Mouse (Mus musculus): ENCODE measurements around the gene Hs1bp3.

Hs1bp3 gene

DNA sequence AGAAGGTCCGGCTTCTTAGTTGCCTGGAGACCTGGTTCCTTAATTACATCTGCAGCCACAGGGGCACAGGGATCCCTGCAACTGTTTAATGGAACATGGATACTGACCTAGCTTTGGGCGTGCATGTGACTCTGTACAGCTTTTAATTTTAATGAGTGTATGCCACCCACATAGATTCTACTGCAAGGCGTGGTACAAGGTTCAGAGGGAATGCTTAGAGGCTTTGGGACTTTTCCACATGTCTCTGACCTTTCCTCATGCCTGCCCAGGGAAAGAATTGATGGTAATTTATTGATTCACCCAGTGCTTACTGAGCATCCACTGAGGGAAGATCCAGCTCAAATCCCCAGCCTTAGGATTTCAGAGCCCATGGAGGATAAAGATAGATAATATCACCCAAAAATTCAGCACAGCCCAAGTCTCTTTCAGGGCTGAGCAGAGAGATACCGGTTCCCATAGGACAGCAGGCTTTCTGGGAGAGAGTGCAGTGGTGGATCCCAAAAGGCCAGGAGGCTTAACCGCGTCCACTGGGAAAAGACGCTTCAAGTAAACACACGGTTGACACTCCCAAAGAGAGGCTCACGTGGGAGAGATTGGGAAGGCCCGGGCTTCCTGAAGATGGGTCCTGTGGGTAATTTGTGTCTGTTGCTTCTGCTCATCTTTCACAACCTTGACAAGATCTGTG, 23.5 kb downstream of the Hs1bp3 start:
- no peak for DNase-seq (ENCODE audit: low spot score)

DNA sequence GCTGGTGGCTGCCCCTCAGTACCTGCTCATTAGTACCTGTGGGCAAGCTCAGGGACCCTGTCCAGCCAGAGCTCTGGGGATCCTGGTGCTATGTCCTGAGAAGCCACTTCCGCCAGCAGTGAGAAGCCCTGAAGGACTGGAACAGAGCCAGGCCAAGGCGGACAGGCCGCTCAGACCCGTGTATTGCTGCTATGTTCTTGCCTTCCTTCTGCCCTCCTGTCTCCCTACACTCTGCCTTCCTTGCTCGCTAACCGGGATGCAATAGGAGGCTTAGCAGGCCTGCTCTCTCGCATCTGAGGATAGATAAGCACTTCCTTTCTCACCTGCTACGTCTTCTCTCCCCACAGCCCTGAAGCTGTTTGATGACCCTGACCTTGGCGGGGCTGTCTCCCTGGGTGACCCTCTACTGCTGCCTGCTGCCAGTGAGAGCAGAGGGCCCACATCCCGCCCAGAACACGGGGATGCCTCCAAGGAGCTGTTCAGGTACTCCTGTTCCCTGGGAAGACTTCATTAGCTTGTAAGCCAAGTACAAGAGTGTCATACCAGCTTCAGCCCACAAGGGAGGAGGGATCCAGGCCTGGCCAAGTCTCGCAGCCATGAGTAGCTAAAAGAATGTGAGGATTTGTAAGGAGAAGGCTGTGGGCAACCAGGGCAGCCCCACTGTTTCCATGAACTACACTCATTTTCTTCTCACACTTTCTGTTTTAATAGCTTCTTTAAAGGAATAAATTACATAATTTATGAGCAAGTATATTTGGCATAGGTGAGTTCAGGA, 24.2 kb downstream of the Hs1bp3 start:
- DNase-seq (ENCODE audit: low spot score) = no peak

DNA sequence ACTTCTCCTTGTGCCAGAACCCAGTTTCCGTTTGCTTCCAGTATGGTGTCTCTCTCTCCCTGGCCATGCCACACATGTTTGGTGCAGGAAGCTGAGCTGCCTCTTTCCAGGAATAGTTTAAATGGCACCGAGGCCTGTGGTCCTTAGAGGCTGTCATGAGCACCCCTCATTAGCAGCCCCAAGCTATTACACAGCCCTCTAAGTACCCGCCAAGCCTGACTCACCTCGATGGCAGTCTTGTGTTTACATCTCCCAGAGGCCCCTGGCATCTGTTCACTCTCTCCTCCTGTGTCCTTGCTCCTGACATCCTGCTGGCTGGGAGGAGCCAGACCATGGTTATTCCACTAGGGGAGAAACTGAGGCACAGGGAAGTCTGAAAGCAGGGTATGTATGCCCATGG, 25.3 kb downstream of the Hs1bp3 start:
- DNase-seq (ENCODE audit: low spot score) = no peak

DNA sequence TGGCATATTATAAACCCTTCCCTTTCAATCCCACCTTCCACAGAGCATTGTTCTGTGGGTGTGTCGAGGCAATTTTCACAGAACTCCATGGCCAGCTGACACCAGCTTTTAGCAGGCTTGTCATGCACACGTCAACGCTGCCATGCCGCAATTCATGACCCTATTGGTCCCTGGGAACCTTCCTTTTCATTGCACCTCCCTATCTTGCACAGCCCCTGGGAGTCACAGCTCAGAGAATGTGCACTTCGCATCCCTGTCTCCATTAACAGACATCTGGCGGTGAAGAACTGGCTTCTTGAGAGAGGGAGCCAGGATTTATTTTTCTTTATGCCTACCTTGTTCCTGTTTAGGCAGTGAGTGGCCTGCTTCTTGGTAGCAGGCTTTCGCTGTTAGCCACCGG, 25.7 kb downstream of the Hs1bp3 start:
- DNase-seq (ENCODE audit: low spot score) = no peak

DNA sequence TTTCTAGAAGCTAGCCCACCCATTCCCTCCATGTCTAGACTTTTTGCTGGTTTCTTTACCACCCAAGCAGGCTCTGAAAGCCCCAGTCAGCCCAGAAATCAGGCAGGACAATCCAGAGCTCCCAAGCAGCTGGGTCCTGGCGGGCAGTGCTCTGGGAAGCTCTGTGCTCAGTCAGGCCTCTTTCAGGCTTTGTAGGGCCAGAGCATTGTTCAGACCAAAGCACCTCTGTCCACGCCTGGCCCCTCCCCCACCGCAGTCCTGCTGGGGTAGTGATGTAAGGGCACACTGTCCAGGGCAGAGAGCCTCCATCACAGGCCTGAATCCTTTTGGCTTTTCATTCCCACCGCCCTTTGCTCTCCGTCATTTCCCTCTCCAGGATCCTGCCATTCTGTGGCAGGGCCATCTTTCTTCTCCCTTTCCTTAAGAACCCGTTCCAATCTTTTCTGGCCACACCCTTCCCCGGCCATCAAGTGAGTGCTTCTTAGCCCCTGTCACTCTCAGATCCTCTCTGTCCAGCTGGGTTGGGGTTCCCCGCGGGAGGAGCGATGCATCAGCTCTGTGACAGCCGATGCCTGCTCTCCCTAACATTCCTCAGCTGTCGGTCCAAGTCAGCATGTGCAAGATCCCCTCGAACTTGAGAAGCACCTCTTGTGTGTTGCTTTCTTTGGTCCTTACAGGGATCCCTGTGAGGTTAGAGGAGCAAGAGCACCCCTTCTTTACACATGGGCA, 26.5 kb downstream of the Hs1bp3 start:
- DNase-seq (ENCODE audit: low spot score) = no peak

DNA sequence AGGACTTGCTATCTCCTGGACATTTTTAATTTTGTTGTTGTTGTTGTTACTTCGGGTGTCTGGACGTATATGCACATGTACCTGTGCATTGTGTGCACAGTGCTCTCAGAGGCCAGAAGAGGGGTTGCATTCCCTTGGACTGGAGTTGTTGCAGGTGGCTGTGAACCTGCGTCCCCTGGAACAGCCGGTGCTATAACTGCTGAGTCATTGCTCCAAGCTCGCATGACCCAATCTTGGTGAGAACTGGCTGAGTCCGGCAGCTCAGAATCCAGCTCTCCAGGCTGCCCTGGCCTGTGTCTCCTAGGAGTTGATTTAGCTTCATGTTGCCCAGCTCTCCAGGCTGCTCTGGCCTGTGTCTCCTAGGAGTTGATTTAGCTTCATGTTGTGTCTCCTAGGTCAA, 27.8 kb downstream of the Hs1bp3 start:
- DNase-seq (ENCODE audit: low spot score) = no peak

DNA sequence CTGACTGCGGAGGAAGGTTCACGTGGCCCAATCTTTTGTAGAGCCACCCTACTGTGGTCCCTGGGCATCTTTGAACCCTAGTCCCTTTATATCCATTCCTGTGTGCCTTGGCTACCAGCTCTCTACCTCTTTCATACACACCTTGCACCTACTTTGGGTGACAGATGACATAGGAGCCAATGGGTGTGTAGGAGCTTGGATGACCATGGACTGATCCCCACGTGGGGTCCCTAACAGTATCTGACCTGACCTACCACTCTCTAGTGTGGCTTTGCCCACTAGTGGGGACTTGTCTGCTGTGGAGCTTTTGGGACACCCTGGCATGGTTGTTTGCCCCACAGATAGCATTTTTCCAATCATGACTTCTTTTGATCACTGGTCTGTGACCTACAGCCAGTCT, 30.1 kb downstream of the Hs1bp3 start:
- no peak for DNase-seq (ENCODE audit: low spot score)

DNA sequence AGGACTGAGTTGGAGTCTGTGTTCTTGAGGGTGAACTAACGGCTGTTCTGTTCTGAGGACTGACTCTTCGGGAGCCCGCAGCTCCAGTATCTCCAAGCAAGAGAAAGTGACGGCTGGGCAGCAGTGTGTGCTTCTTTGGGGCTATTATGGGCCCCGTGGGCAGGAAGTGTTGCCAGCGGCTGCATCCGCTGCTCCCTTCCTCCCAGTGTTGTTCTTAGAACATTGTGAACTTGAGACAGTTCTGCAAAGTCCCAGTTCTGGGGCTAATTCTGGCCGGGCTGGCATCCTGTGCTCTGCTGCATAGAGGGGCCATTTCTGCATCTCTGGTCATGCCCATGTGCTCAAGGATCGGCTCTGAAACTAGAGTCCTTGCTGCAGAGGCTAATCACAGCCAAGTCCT, 31.7 kb downstream of the Hs1bp3 start:
- DNase-seq (ENCODE audit: low spot score) = no peak

DNA sequence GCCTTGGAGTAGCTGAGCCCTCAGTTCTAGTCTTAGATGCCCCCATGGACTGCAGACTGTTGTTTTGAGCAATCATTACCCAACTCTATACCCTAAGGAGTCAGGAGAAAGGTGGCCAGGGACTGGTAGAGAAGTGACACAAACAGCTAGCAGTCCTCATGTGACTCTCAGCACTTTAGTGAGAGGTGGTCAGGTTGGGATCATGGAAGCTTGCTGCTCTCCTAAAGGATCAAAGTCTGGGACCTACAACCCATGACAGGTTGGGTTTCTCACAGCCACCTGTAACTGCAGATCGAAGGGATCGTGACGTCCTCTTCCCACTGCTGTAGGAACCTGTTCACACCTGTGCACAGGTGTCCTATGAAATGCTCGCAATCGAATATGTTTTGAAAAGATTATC, 32.3 kb downstream of the Hs1bp3 start:
- DNase-seq (ENCODE audit: low spot score) = no peak

DNA sequence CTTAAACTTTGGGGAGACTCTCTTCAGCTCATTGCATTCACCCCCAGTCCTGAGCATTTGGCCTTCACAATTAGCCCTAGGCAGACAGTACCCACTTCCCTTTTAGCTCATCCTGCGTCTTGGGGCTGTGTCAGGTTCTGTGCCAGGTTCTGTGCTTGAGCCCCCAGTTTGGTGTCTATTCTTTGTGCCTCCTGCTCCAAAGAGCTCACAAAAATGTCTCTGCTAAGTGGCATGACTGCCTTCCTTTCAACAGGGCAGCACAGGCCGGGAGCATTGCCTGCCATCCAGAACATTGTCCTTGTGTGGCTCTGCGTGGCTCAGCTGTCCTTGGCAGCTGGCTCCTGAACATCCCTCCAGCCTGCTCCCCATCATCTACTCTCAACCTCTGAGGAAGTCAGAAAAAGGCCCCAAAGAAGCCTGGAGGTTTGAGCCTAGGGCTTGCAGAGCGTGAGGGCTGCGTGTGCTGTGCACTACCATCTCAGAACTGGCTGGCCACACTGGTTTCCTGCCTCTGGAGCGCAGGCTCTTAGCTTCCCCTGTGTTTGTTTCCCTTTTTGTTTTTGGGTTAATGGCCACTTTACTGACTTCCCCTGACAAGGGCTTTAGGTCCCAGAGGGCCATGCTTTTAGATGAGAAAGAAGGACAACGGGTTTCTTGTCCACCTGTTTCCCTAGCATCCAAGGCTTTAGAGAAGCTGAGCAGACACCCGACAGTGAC, 34.7 kb downstream of the Hs1bp3 start:
- no peak for DNase-seq (ENCODE audit: low spot score)

DNA sequence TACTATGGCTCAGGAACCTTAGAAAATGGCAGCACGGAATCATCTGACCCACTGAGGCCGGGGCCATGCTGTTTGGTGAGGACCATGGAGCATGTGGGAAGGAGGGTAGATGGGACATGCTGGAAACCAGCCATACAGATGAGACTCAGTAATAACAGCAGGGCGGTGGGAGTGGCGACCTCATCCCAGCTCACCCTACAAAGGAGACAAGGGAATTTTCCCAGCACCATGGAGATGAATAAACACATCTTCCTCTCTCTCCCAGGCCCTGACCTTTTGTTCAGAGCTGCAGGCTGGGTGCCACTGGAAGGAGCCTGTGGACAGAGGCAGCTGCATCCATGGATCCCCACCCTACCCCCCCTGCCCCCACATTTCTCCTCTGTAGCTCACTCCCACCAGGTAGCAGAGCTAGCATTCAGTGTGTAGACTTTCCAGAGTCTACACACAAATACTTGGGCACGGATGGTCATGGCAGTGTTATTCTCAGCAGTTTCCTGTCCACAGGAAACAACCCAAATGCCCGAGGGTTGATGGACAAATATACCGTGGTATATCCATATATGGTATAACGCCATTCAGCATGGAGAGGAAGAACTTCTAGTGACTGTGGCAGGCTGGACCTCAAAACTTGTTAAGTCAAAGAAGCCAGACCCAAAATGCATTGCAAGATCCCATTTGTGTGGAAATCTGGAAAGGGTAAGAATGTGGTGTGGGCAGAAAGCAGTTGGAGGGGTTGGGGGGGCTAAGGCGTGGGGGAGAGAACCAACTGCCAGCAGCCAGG, 35.7 kb downstream of the Hs1bp3 start:
- no peak for DNase-seq (ENCODE audit: low spot score)

DNA sequence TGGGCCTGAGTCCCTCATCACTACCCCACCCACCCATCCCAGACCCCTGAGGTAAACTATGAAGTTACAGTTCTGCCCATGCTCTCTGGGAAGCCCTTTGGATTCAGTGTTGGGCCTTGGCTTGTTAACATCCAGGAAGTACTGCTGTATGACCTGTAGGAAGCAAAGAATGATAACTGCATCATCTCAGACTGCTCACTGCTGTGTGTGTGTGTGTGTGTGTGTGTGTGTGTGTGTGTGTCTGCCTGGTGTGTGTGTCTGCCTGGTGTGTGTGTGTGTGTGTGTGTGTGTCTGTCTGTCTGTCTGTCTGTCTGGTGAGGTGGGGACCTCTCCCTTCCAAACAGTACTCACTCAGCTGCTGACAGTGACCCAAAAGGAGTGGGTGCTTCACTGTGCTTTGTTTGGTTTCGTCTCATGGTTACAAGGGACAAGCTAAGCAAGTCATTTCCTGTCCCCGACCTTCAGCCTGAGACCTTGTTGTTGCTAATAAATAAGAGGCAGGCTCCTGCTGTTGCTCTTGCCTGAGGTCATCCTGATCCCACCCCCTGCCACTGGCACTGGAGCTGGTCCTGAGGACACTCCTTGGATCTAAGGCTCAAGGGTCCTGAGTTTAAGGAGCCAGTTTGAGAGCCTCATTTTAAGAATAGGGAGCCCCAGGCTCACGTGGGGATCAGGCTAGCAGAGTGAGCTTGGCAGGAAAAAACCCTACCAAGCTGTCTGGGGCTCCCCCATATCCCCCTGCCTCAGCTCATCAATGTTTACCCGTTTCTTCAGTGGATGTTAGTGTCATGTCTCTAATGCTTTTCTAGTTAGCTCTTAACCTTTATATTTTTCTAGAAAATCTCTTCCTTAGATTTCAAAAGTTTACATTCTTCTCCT, 38.0 kb downstream of the Hs1bp3 start:
- DNase-seq (ENCODE audit: low spot score) = no peak

DNA sequence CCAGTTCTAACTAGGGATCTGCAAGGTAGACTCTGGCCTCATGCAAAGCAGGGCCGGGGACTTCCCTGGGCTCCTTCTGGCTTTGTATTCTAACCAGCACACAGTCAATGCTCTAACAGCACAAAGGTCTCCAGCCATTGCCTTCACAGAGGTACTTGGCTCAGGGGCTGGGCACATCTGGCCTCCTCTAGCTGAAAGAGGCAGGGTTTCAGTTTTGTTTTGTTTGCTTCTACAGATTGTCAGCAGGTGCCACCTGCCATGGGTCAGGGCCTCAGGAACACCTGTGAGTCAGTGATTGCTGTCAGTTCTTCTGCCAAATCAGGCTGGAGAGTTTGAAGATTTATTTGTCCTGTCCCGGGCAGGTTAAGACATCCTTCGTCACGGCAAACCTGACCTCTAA, 39.8 kb downstream of the Hs1bp3 start:
- no peak for DNase-seq (ENCODE audit: low spot score)

DNA sequence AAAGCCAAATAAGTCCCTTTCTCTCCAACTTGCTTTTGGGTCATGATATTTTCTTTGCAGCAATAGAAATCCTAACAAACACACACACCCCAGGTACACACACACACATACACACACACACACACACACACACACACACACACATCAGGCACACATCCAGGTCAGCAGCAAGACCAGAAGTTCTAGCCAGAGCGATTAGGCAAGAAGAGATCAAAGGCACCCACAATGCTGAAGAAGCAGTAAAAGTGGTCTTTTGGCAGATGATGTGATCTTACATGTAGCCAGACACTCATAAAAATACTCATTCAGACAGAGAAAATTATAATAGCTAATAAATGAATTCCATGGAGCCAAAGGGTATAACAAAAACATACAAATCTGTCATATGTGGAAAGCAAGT, 41.0 kb downstream of the Hs1bp3 start:
- no peak for DNase-seq (ENCODE audit: low spot score)

DNA sequence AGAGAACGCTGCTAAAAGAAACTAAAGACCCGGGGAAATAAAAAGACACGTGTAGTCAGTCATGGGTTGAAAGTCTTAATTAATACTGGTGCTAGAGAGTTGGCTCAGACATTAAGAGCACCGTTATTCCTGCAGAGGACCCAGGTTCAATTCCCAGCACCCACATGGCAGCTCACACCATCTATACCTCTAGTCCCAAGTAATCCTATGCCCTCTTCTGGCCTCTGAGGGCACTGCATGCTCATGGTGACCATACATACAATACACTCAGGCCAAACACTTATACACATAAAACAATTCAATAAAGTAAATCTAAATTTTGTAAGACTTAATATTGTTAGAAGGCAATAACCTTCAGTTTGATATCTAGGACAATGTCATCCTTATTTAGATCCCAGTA, 41.8 kb downstream of the Hs1bp3 start:
- DNase-seq (ENCODE audit: low spot score) = no peak

DNA sequence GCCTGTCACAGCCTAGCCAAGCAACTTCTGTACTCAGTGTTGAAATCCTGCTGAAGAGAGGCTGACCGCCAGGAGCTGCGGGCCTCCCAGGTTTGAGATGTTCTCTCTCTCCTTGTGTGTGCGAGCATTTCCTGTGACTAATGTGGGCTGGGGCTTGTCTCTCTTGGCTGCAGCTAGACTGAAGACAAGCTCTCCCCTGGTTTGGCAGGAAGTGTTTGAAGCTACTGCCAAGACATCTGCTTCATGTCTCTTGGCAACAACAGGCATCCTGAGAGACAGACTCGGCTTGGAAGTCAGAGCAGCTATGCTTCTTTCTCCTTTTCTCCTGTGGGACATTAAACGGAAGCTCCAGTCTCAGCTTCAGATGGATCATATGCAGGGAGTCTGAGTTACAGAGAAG, 44.2 kb downstream of the Hs1bp3 start:
- peak; percentile 41 for DNase-seq (ENCODE audit: low spot score)

DNA sequence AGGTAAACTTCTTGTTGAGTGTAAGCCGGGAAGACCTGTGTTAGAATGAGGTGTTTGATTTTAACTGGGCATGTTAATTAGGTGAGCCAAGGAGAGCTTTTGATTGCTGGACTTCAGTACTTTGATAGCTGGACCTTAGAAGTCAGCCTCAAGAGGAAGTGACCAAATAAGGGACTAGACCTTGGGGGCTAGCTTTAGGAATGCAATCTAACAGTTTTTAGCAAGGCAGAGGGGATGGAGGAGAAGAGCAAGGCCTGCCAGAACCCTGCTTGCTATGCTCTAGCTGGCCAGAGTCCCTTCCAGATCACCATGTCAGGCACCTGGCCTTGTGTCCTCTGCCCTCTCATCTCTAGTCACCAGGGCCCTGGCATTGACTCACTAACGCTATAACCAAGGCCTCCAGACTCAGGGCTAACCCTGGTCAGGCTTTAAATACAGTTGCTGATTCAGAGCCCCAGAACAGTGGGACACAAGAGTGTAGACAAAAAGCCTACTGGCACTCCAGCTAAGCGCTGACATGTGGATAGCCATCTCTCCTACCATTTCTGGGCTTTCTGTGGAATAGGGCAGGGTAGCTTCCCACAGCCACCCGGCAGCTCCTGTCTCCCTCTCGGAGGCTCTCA, 45.2 kb downstream of the Hs1bp3 start:
- DNase-seq (ENCODE audit: low spot score) = no peak

DNA sequence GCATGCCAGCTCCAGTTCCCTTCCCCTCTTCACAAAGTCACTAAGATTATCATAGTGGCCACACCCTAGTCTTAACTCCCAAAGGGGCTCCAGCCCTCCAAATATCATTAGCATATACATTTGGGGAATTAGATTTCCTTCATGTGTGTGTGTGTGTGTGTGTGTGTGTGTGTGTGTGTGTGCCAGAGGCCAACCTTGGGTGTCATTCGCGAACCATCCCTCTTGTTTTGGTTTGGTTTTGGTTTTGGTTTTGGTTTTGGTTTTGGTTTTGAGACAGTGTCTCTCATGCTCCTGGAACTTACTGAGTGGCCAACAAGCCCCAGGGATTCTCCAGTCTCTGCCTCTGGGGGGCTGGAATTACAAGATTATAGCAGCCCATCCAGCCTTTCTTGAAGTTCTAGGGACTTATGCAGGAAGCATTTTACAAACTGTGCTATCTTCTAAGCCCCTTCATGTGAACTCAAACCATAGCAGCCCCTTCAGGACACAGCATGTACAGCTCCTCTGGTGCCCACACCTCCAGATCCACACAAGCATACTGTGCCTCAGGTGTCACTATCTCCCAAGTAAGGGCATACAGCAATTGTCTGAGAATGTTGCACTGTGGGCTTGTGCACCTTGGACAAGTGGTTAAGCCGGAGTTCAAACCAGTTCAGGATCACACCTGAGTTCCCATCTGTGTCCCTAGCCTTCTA, 46.3 kb downstream of the Hs1bp3 start:
- no peak for DNase-seq (ENCODE audit: low spot score)

DNA sequence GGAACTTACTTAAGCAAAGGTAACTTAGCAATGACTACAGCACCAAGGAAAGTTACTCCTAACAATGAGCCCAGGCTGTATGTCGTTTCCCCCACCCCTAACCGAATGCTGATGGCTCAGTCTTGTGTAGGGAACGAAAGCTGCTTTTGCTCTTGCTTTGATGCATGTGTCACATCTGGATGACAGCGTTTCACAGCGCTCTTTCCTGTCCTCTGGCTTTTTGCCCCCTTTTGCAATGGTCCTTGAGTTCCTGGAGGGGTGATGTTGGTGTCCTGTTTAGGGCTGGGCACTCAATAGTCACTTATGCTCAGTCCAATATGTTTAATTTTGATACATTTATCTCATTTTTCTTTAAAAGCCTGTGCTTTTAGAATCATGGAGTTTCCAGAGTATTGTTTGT, 48.6 kb downstream of the Hs1bp3 start:
- no peak for DNase-seq (ENCODE audit: low spot score)

DNA sequence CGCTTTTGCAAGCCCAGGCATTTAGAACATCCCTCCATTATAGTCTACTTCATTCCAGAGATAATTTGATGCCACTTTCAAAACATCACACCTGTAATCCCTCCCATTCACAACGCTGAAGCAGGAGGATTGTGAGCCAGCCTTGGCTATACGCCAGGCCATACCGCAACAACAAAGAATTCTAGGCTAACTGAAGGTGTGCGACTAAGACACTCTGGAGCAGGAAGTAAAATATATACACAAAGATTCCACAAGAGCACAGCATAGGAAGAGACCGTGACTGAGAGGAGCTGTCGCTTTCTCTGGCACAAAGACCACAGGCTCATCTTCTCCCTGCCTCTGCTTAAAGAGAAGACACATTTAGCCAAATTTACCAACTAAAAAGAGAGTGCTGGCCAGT, 49.2 kb downstream of the Hs1bp3 start:
- DNase-seq (ENCODE audit: low spot score) = no peak
